Mouse (Mus musculus): ENCODE measurements around the gene Ferd3l. TPM values are rescaled to one million over a fixed set of nuclear protein-coding genes. Genes with fewer than 3 reads are reported as not detected.

Gene Ferd3l
- polyA plus RNA-seq (2015; fragmentation: Nextera tagmentation; extraction: Ambion mirVana): 1.1 and 2.2 TPM in 2 replicates

- Histone ChIP-seq H3K9ac (0 out of 2 replicates have a peak within 1 kb of the TSS, but pooled peaks have one; percentile 44), H3K4me2 (peak within 1 kb of the TSS; percentile 59), H3K27ac (no peak within 1 kb of the TSS), H3K4me1 (replicated peaks) (peaks cover 18% of the 10 kb centered on the region), H3K4me3 (peak within 1 kb of the TSS; percentile 36), H3K9me3 (no peaks in the 10 kb centered on the region), H3K27me3 (peaks cover 45% of the 10 kb centered on the region), H3K36me3 (no peaks in the 10 kb centered on the region)
- ATAC-seq (ENCODE audit: low FRiP score): peak; percentile 21; the same call in 1 of the 2 replicates
- under 1% methylated on average over 39 of the region's 39 CpGs for WGBS
Observed at GRCm38 (mm10) chr12:33928331-33929192, at the start of gene Ferd3l. TSS of gene Ferd3l (plus strand) at chr12:33928425.

DNA sequence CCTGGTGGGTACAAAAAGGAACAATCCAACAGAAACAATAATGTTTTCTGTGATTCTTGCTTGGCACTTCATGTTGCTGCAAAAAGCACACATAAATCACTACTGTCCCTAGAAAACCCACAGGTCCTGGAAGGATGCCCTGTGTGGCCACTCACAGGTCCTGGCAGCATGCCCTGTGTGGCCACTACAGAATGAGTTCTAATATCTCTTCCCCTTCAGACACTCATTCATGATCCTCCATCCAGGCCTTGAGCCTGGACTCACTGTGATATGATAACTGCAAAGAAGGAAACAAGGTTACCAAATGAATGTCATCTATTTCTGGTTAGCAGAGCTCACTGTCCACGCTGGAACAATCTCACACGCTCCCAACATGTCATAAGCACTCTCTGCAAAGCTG is 34.3 kb upstream of the Ferd3l start:
- no peak for ATAC-seq (ENCODE audit: low FRiP score)
- Histone ChIP-seq H3K4me3 (no peak overlapping the region), H3K27me3 (no peaks in the 10 kb centered on the region), H3K9ac (no peak overlapping the region), H3K36me3 (no peaks in the 10 kb centered on the region), H3K4me2 (no peak overlapping the region), H3K27ac (no peak overlapping the region), H3K4me1 (replicated peaks) (no peaks in the 10 kb centered on the region), H3K9me3 (no peaks in the 10 kb centered on the region)
- 75% methylated on average over 2 of the region's 2 CpGs for WGBS

GRCm38 (mm10) chr12:33894621-33895020 is 33.6 kb upstream of the Ferd3l start:
- Histone ChIP-seq H3K4me1 (replicated peaks) (no peaks in the 10 kb centered on the region), H3K36me3 (no peaks in the 10 kb centered on the region), H3K4me3 (no peak overlapping the region), H3K9ac (no peak overlapping the region), H3K4me2 (no peak overlapping the region), H3K27ac (no peak overlapping the region), H3K9me3 (no peaks in the 10 kb centered on the region), H3K27me3 (no peaks in the 10 kb centered on the region)
- 79% methylated on average over 1 of the region's 1 CpGs for WGBS
- ATAC-seq (ENCODE audit: low FRiP score): no peak

- 10% methylated on average over 3 of the region's 3 CpGs for WGBS
- Histone ChIP-seq H3K9ac (no peak overlapping the region), H3K4me1 (replicated peaks) (peaks cover 18% of the 10 kb centered on the region), H3K27me3 (peaks cover 45% of the 10 kb centered on the region), H3K4me3 (no peak overlapping the region), H3K36me3 (no peaks in the 10 kb centered on the region), H3K4me2 (no peak overlapping the region), H3K9me3 (no peaks in the 10 kb centered on the region), H3K27ac (no peak overlapping the region)
- ATAC-seq (ENCODE audit: low FRiP score): no peak
Observed at GRCm38 (mm10) chr12:33926751-33927150, 1.5 kb upstream of the Ferd3l start.

GRCm38 (mm10) chr12:33927334-33928098 is 709 bp upstream of the Ferd3l start:
- no peak overlapping the region for H3K27ac ChIP-seq
- H3K36me3 ChIP-seq: no peaks in the 10 kb centered on the region
- H3K4me1 ChIP-seq (replicated peaks): peaks cover 18% of the 10 kb centered on the region
- H3K9ac ChIP-seq: no peak overlapping the region
- H3K4me3 ChIP-seq: peak overlapping the region; percentile 36
- H3K4me2 ChIP-seq: peak overlapping the region; percentile 59
- WGBS: under 1% methylated on average over 15 of the region's 15 CpGs
- peaks cover 45% of the 10 kb centered on the region for H3K27me3 ChIP-seq
- no peaks in the 10 kb centered on the region for H3K9me3 ChIP-seq
- ATAC-seq (ENCODE audit: low FRiP score): peak; percentile 63

- peaks cover 11% of the 10 kb centered on the region for H3K4me1 ChIP-seq (replicated peaks)
- no peaks in the 10 kb centered on the region for H3K9me3 ChIP-seq
- no peak overlapping the region for H3K4me2 ChIP-seq
- no peak for ATAC-seq (ENCODE audit: low FRiP score)
- no peak overlapping the region for H3K9ac ChIP-seq
- H3K36me3 ChIP-seq: no peaks in the 10 kb centered on the region
- H3K4me3 ChIP-seq: no peak overlapping the region
- WGBS: 4% methylated on average over 3 of the region's 3 CpGs
- H3K27me3 ChIP-seq: peaks cover 68% of the 10 kb centered on the region
- no peak overlapping the region for H3K27ac ChIP-seq
Observed at GRCm38 (mm10) chr12:33952843-33953242, 24.6 kb downstream of the Ferd3l start.

DNA sequence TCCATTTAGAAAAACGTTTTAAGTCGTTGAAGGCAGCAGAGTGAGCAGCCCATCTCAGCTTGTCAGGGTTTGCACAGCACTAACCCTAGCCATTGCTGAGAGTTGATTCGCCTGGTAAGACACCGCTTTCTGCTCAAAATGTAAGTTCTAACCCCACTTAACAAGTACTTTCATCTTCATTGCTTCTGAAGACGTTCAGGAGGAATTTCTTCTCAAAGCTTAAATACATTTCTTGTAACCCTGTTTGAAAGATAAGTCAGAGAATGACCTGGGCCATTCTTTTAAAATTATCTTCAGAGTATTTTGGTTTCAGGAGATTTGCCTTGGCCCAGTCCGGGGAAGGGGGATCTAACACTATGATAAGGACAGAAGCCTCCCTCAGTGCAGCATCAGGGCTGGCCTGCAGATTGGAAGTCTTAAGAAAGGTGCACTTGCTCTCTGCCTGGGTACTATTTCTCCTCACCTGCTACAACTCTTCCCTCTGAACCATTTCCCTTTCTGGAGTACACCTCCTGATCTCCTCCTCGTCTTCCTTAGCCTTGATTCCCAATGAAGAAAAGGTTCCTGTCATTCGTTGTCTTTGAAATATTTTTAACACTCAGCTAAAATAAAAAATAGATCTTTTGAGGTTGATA is 26.8 kb downstream of the Ferd3l start:
- H3K36me3 ChIP-seq: no peaks in the 10 kb centered on the region
- no peak overlapping the region for H3K4me2 ChIP-seq
- no peak overlapping the region for H3K27ac ChIP-seq
- ATAC-seq (ENCODE audit: low FRiP score): no peak
- peaks cover 21% of the 10 kb centered on the region for H3K4me1 ChIP-seq (replicated peaks)
- no peaks in the 10 kb centered on the region for H3K9me3 ChIP-seq
- H3K9ac ChIP-seq: no peak overlapping the region
- H3K27me3 ChIP-seq: peaks cover 80% of the 10 kb centered on the region
- H3K4me3 ChIP-seq: no peak overlapping the region
- WGBS: 8% methylated on average over 8 of the region's 8 CpGs

- Histone ChIP-seq H3K9ac (no peak overlapping the region), H3K4me2 (no peak overlapping the region), H3K27ac (no peak overlapping the region), H3K4me1 (replicated peaks) (peaks cover 21% of the 10 kb centered on the region), H3K4me3 (no peak overlapping the region), H3K27me3 (peaks cover 79% of the 10 kb centered on the region), H3K9me3 (no peaks in the 10 kb centered on the region), H3K36me3 (no peaks in the 10 kb centered on the region)
- WGBS: under 1% methylated on average over 28 of the region's 28 CpGs
- ATAC-seq (ENCODE audit: low FRiP score): no peak
Observed at GRCm38 (mm10) chr12:33955606-33956295, 27.5 kb downstream of the Ferd3l start.

- H3K27me3 ChIP-seq: peaks cover 83% of the 10 kb centered on the region
Observed at GRCm38 (mm10) chr12:33956576-33957399, 28.6 kb downstream of the Ferd3l start.

GRCm38 (mm10) chr12:33957400-33958240 is 29.4 kb downstream of the Ferd3l start, which contains the start of gene Twist1:
TSS of gene Twist1 (plus strand) at chr12:33957671.
- Histone ChIP-seq H3K4me3 (peak within 1 kb of the TSS; percentile 49), H3K36me3 (no peaks in the 10 kb centered on the region), H3K9ac (peak within 1 kb of the TSS; percentile 70), H3K9me3 (no peaks in the 10 kb centered on the region), H3K27me3 (peaks cover 91% of the 10 kb centered on the region), H3K27ac (0 out of 2 replicates have a peak within 1 kb of the TSS, but pooled peaks have one; percentile 12), H3K4me2 (peak within 1 kb of the TSS; percentile 67), H3K4me1 (replicated peaks) (peaks cover 21% of the 10 kb centered on the region)
- ATAC-seq (ENCODE audit: low FRiP score): peak; percentile 68
- WGBS: 1% methylated on average over 80 of the region's 105 CpGs

More at GRCm38 (mm10) chr12:33956576-33957399, 28.6 kb downstream of the Ferd3l start:
- Histone ChIP-seq H3K9ac (no peak overlapping the region; the same call in 1 of the 2 replicates), H3K4me3 (peak overlapping the region; percentile 49), H3K9me3 (no peaks in the 10 kb centered on the region), H3K36me3 (no peaks in the 10 kb centered on the region), H3K4me1 (replicated peaks) (peaks cover 21% of the 10 kb centered on the region), H3K4me2 (peak overlapping the region; percentile 67), H3K27ac (no peak overlapping the region)
- WGBS: under 1% methylated on average over 42 of the region's 43 CpGs
- ATAC-seq (ENCODE audit: low FRiP score): peak; percentile 47

All from hindbrain, embryonic 13.5 days (tissue).